Mouse (Mus musculus) brain, embryonic 18.5 days (tissue): ENCODE results near the gene Olfr1493-ps1.

Experiments
- DNase-seq: peaks from one replicate; pipeline ENCODE4 v3.0.0-alpha.2; 2012; ENCODE audit warnings: low read depth, low spot score

Olfr1493-ps1 gene

GRCm38 (mm10) chr19:13722978-13723377, at the start of gene Olfr1493-ps1:
TSS of gene Olfr1493-ps1 (plus strand) at chr19:13723278.
- DNase-seq: no peak

DNA sequence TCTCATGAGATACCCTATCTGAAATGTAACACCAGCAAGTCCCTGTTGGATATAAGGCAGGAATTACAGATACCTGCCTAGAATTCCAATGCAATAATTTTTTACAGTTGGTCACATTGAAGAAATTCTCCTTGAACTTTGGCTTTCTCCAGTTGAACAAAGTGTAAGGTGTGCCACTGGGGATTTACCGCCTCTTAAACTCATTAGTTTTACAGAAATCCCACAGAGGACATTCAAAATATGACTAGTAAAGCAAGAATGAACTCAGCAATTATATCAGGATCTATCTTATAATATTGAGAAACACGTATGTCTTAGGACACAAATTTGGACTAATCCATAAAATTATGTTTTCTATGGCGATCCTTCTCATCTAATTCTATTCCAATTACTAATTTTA, 26.1 kb upstream of the Olfr1493-ps1 start, which contains the start of gene Olfr1491:
TSS of gene Olfr1491 (plus strand) at position 301 of the 400 bp plus-strand sequence.
- no peak for DNase-seq

DNA sequence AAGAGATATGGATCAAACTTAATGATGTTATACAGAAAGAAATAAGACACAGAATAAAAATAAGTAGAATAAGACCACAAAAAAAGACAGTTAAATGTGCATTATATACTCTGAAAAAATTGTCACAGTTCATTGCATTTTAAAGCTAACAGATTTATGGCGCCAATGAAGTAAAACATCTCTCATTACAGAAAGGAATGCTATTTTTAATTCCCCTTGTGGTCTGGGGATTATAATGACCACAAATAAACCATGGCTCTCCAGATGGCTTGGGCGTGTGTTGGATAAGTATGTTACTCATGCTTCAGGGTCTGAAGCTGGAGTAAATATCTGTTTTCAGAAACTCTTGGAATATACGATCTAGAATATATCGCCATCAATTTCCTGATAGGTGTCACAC, 16.4 kb downstream of the Olfr1493-ps1 start, which contains the start of gene Olfr1494:
TSS of gene Olfr1494 (plus strand) at position 301 of the 400 bp plus-strand sequence.
- DNase-seq: no peak

- DNase-seq: no peak
These were observed 26.3 kb downstream of the Olfr1493-ps1 start for GRCm38 (mm10) chr19:13749366-13749765.

DNA sequence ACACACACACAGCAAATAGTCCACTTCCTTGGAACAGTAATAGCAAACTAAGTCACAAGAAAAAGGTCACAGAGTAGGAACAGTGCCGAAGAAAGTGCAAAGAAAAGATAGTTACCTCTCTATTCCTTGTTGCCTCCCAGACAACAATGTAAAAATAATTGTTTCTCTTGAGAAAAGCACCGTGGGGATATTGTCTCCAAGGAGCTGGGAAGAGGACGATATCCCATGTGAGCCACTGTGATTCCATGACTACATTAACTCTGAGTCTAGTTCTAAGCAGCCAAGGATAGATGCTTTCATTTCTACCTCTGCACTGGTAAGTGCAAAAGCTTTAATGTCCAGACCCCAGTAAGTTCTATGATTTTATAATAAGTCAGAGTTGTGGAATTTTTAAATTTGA, 41.2 kb downstream of the Olfr1493-ps1 start, which contains the start of gene Olfr1495:
TSS of gene Olfr1495 (plus strand) at position 301 of the 400 bp plus-strand sequence.
- no peak for DNase-seq

DNA sequence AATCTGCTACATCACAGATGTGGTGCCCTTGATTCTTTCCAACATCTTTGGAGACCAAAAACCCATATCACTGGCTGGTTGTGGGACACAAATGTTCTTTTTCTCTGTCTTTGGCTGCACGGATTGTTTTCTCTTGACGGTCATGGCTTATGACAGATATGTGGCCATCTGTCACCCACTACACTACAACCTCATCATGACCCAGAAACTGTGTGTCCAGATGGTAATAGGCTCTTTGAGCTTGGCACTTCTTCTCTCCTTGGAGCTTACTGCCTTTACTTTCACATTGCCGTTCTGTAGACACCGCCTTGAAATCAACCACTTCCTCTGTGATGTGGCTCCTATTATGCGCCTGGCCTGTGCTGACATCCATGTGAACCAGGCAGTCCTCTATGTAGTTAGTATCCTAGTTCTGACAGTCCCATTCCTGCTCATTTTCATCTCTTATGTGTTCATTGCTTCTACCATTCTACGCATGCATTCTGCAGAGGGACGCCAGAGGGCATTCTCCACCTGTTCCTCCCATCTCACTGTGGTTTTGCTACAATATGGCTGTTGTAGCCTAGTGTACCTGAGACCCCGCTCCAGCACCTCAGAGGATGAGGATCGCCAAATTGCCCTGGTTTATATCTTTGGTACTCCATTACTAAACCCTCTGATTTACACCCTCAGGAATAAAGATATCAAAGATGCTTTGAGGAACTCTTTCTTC, 45.6 kb downstream of the Olfr1493-ps1 start:
- DNase-seq: no peak

DNA sequence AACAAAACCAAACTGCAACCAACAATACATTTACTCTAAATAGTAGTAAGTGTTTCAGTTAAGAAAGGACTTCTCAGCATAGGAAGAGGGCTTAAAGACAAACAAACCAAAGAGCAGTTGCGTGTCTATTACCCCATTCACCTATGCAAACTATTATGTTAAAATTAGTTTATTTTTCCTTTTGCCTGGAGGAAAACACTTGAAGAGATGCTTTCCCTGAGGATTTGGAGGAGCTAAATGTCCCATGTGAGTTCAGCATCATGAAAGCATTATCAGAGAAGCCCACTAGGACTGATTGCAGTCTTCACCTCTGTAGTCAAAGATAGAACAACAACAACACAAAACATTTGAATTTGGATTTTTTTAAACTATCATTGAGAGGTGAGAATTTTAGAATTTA, 54.5 kb downstream of the Olfr1493-ps1 start, which contains the start of gene Olfr1496:
TSS of gene Olfr1496 (plus strand) at position 301 of the 400 bp plus-strand sequence.
- no peak for DNase-seq
